Mouse (Mus musculus) skeletal muscle tissue, adult 2 months (tissue): ENCODE measurements at regions not wholly inside any gene's neighbourhood (a gene's known extent, or its start where the extent isn't known, plus 50 kb on each side); places are given as distances from the start of the nearest gene placed in this dataset.
A peak's percentile ranks its signal among the peaks of the same experiment; 100 is the strongest.

Experiments used
- DNase-seq: peaks from one replicate; pipeline ENCODE4 v3.0.0-alpha.2; 2012; ENCODE audit warnings: low read depth, low spot score

- no peak for DNase-seq
Observed at GRCm38 (mm10) chr2:75209790-75210583, 384.4 kb downstream of the Mtx2 start.

DNA sequence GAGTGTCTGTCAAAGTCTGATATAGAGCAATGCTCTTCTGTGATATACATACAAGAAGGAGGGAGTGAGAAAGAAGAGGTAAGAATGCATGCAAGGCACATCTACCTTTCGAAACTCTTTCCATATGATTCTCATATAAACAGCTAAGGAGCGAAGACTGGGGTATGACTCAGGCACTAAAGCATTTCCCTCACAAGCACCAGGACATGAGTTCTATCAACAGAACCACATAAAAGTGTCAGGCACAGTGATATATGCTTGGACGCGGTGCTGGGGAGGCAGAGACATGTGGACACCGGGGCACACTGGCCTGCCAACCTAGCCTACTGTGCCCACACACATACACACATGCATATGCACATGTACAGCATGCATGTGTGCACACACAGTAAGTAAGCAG is 391.3 kb downstream of the Mtx2 start:
- no peak for DNase-seq

DNA sequence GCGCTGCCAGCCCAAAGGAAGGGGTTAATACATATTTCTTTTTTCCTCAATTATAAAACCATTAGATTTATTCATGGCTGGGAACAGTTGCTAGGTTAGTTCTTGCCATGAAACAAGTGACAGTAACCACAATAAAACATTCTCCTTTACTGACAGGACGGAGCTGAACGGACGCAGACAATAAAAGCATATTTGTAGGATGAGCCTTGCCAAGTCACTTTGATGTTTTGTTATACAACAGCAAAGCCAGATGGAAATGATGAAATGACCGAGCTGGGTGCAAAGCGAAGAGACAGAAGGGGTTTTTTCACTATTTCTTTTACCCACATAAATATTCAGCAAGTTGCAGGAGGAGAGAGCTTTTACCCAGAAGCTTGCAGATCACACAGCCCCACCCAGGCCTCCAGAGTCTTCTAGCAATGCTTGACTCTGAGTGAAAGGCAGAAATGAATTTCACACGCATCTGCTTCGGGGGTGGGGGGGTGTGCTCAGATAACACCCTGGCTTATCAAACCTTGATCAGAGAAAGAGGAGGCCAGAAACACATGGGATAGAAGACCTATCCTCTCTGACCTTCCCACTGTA is 395.3 kb downstream of the Mtx2 start:
- DNase-seq = no peak

DNA sequence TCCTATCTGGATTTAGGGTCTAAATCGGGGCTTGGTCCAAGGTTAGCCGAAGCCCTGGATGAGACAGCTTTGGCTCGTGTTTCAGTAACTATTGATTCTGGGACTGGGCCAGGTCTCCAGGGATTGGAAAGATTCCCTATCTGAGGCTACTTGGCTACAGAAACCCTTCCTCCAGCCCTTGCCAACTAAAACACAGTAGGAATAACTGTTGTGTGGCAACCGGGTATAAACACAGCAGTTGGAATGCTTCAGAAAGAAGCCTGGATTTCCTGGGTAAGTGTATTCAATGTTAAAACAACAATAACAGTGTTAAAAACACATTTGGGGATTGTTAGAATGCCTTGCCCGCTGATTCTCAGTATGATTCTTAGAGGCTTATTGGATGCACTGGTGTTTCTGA is 398.8 kb downstream of the Mtx2 start:
- peak; percentile 71 for DNase-seq

DNA sequence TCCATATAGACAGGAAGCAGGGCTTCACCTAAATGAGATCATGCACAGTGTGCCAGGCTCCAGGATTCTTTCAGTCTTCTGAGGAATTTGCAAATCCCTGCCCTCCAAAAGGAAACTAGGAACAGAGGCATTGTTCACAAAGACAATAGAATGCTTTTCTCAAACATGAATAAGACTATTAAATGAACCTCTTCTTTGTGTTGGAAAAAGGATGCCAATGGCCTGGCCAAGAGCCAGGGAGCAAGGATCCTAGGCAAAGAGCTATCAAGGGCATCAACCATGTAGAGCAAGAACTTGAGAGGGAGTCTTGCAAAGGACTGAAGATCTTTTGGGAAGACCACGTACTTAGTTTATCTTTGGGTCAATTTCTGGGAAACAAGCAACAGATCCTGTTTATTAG is 415.4 kb downstream of the Mtx2 start:
- DNase-seq = no peak

DNA sequence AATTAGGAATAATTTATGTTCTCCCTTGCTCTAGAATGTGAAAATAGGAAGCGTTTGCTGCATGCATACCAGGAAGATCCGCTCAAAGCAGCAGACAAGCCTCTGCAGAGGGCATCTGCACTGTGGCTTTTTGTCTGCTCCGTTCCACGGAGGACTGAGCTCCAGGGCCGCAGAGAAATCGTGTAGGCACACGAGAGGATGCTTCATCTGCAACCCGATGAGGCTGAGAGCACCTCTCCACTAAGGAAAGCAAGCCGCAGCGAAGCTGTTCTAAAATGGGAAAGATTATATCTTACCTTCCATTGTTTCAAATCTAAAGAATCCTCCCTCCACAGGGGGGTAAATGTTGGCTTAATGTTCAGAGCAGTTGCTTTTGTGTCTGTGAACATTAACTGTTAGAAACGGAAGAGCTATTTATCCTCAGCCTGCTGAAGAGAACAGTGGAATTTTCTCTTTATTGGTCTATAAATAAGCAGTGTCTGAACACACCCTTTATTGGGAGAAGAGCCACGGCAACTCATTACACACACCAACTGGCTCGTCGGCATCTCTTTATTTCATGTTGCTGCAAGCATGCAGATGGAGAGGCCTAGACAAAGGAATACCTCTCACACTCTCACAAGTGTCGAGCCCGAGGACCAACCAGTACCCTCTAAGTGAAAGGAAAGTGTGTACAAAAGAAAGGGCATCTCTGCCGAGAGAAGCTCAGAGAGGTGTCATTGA is 414.6 kb upstream of the Hnrnpa3 start:
- no peak for DNase-seq

DNA sequence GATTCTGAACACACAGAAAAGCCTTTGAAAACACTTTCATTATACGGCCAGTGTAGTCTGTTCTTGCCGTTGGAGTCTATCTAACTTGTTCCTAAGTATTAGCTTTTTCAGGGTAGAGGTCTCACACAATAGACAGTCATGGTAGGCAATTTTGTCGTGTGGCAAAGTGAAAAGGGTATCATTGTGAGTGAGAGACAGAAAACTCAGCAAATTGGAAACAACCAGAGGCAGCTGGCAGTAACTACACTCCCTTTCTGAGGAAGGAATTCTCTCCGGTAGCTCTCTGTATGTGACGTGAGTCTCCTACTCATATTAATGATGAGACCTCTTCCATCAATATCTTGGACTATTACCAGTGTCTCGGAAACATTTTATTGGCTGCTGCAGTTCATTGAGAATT is 413.8 kb upstream of the Hnrnpa3 start:
- no peak for DNase-seq

- no peak for DNase-seq
Observed at GRCm38 (mm10) chr2:75245662-75246061, 413.4 kb upstream of the Hnrnpa3 start.

- DNase-seq = peak; percentile 21
Observed at GRCm38 (mm10) chr2:75246082-75246743, 412.8 kb upstream of the Hnrnpa3 start.

DNA sequence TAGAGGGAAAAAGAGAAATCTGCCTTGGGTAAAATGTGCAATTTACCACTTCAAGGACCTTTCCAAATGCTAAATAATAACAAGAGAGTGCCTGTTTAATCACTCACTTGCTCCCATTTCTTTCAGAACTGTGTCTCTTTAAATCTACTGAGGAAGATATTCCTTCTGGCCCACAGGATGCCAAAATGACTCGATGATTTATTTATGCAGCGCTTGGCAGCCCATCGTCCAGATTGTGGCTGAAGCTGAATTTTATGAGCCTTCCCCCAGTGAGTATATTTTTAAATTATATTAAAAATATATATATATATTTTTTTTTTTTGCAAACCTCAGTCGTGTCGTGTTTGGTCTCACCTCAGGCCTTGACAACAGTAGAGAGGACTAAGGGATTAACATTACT is 410.8 kb upstream of the Hnrnpa3 start:
- DNase-seq = no peak

DNA sequence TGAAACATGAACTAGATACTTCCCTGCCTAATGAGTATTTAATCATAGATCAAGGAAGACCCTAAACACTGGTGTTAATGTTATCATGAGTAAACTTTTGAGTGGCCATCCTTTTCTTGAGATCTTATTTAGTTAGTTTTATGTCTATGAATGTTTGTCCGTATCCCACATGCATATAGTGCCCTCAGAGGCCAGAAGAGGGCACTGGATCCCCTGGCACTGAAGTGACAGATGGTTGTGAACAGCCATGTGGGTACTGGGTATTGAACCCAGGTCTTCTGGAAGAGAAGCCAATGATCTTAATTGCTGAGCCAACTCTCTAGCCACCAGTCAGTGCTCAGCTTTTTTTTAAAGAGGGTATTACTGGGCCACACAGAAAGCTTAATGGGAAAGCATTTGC is 408.6 kb upstream of the Hnrnpa3 start:
- no peak for DNase-seq

- DNase-seq = no peak
Observed at GRCm38 (mm10) chr2:75252829-75253228, 406.2 kb upstream of the Hnrnpa3 start.

- no peak for DNase-seq
Observed at GRCm38 (mm10) chr2:75265218-75265617, 393.8 kb upstream of the Hnrnpa3 start.

- no peak for DNase-seq
Observed at GRCm38 (mm10) chr2:75265739-75266699, 393.0 kb upstream of the Hnrnpa3 start.

GRCm38 (mm10) chr2:75267949-75268348 is 391.1 kb upstream of the Hnrnpa3 start:
- no peak for DNase-seq

- DNase-seq = no peak
Observed at GRCm38 (mm10) chr2:75269446-75269845, 389.6 kb upstream of the Hnrnpa3 start.

DNA sequence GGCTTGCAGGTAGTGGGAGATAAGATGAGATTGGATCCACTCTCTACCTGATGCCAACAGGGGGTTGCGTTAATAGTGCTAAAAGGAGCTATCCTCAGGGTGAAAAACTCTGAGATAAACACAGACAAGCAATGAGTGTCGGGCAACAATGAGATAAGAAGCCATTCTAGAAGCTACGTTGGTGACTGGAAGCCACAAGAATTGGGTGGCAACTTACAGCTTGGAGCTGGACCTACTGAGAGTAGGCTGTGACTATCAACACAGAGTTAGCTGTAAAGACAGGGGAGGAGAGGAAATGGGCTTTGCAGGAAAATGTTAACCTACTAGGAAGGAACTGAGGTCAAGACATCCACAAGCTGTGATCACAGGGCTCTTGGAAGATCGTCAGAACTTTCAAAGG is 388.9 kb upstream of the Hnrnpa3 start:
- no peak for DNase-seq

DNA sequence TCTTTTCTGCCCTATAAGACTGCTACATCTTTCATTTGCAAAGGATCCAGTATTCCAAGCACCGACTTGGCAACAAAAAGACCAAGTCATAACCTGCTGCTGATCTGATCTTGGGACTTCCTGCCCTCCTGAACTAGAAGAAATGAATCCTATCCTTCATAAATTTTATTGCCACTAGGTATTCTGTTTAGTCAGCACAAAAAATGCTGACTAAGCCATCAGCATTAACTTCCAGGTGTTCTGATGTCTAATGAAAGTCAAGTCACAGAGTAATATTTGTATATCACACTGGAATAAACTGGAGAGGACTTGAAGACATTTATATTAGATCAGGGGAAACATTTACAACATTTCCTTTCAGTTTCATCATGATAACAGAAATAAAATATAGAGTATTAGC is 371.2 kb upstream of the Hnrnpa3 start:
- DNase-seq = no peak

DNA sequence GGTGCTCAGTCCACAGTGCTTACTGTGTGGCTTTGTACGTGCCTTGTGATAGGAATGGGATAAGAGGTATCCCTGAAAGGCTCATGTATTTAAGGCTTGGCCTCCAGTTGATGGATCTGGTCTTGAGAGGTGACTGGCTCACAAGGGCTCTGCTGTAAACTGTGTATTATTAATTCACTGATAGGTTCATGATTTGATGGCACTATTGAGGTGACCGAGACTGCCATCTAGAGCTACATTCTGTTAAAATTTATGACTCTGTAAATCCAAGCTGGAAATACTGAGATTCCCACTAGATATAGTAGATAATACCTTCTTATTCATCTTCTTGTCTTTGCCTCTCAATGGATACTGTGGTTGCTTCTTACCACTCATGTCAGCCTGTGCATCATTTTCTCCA is 367.4 kb upstream of the Hnrnpa3 start:
- DNase-seq = no peak

DNA sequence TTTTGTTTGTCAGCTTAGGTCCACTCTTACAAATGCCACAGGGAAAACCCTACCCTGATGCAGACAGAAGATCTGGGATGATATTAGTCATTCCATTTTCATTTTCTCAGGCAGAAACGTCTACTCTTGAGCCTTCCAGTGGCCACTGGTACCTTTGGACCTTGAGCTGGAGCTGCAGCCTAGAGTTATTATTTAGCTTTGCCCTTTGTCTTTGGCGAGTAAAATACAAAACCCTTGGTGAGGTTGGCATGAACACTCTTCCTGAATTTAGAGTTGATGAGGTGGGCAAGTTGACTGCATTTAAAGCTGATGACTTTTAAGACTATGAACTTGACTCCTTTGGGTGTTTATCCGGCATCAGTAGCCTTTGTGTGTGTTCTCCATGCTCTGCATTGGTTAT is 352.2 kb upstream of the Hnrnpa3 start:
- DNase-seq = no peak

GRCm38 (mm10) chr2:75311191-75311590 is 347.9 kb upstream of the Hnrnpa3 start:
- DNase-seq = peak; percentile 2
